Mouse (Mus musculus) erythroid progenitor cell, adult 5-6 weeks (primary cell): ENCODE measurements around the gene Cadps. TPM values are rescaled to one million over a fixed set of nuclear protein-coding genes. Genes with fewer than 3 reads are reported as not detected.

Experiments used
- ATAC-seq: replicated peaks from 2 replicates; pipeline ENCODE4 v1.8.0; 2016; ENCODE audit warnings: moderate number of reproducible peaks, mild to moderate bottlenecking, moderate TSS enrichment, inconsistent platforms; ENCODE audit not compliant: poor library complexity, low FRiP score, severe bottlenecking
- total RNA-seq, 2 experiments: library from RNA; stranded (forward) in 1 of 2; stranded (reverse) in 1 of 2; fragments of 150-400 nt in 1 of 2; fragments of 186-747, 209-891 nt in 1 of 2; gene quantifications; 2 replicates each; pipeline versions ENCODE4 v1.2.3 to v1.2.4; 2015 to 2017; ENCODE audit warnings: low replicate concordance in 2 of 2

Gene Cadps
- total RNA-seq (2015; ENCODE audit: low replicate concordance) = not detected in 2 replicates
- total RNA-seq (2017; ENCODE audit: low replicate concordance) = not detected in 2 replicates

DNA sequence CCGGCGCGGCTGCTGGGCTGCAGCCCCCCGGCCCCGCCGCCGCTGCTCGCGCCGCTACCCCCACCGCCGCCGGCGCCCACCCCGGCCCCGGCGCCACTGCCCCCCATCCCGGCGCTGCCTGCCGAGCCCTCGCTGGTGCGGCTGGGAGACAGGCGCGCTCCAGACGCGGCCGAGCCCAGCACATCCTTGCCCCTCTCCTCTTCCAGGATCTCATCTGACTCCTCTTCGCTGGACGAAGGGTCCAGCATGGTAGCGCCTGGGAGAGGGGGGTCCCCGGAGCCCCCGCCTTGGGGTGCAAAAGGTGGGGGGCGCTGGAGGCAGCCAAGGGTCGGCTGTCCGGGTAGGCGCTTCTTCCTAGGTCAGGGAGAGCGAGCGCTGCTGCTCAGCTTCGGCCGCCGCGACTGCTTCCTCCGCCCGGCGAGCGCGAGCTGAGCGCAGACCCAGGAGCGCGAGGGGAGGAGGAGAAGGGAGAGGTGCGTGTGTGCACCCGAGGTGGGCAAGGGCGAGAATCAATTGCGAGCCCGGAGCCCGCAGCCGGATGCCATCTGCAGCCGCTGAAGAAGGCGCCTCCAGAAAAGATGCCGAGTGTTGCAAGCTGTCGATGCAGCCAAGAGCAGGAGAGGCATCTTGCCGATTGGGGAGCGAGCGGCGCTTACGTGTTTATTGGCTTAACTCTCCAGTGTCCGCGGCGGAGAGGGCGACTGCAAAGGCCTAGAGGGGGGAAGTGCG, at the start of gene Cadps:
Cadps (minus strand) TSS at position 589 of the 729 bp plus-strand sequence.
- no peak for ATAC-seq

- no peak for ATAC-seq
These were observed 46.7 kb upstream of the Cadps start for GRCm38 (mm10) chr14:12869605-12870004.

GRCm38 (mm10) chr14:12865258-12865657, 42.4 kb upstream of the Cadps start:
- ATAC-seq = no peak

DNA sequence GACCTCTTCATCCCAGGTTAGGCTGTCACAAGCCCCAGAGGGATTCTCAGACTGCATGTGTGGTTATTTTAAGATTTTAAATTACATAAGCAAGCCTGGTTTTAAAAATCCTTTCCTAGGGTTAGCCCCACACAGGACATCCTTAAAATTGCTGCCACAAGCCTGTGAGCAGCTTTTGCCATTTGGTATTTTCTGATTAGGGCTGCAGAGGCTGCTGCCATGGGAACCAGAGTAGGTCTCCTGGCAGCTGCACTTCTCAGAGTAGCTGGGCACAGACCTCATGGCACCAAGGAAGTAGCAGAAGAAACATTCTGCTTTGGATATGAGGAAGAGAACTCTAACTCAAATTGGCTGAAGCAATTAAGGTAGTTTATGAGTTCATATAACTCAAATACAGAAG, 21.0 kb upstream of the Cadps start:
- no peak for ATAC-seq

DNA sequence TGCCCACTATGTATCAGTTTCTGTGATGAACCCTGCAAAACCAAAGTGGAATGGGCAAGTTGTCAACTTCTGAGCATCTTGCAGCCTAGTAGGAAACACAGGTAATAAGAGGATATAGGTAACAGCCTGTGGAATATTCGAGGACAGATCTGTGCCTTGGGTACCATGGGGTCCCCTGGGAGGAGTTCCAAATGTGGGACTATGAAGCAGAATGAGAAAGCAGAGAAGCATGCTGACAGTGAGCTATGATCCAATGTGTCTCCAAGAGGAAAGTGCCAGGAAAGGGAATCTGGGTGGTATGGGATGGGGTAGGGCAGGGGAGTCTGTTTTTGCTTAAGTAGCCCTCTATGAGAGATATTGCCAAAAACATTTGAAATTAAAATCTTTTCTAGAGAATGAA, 16.6 kb upstream of the Cadps start:
- ATAC-seq = no peak

GRCm38 (mm10) chr14:12838949-12839348, 16.1 kb upstream of the Cadps start:
- ATAC-seq = no peak

DNA sequence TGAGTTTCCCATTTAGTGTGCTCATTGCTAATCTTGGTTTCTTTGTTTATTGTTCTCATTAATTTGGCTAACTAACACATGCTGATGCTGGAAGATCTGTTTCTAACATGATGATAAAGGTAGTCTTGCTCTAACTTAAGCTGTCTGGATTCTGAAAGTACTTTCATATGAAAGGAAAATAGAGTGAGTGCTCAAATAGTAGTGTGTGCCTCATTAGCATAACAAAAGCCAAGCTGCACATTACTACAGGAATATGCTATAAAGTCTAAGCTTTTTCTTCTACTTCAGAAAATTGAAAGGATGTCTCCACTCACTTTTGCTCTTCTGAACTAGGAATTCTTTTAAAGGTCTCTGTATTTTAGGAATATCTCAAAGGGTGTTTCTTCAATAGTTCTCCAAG, 15.4 kb upstream of the Cadps start:
- ATAC-seq = no peak

- ATAC-seq = no peak
These were observed 15.0 kb upstream of the Cadps start for GRCm38 (mm10) chr14:12837902-12838301.

DNA sequence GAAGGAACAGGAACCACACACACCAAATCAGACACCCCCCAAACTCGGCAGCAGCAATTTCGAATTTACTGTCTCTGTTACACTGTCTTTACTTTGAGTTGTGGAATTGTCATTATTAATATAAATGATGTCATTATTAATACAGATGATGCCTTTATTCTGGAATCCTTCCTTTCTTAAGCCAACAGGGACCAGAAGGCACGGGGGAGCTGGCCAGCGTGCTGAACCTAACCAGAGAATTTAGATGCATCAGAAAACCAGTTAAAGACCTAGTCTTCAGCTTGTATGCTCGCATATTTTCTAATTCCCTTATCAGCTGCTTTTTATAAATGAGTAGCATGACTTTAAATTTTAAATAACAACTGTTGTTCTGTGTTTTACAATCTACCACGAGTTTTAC, 902 bp upstream of the Cadps start:
- ATAC-seq = no peak

DNA sequence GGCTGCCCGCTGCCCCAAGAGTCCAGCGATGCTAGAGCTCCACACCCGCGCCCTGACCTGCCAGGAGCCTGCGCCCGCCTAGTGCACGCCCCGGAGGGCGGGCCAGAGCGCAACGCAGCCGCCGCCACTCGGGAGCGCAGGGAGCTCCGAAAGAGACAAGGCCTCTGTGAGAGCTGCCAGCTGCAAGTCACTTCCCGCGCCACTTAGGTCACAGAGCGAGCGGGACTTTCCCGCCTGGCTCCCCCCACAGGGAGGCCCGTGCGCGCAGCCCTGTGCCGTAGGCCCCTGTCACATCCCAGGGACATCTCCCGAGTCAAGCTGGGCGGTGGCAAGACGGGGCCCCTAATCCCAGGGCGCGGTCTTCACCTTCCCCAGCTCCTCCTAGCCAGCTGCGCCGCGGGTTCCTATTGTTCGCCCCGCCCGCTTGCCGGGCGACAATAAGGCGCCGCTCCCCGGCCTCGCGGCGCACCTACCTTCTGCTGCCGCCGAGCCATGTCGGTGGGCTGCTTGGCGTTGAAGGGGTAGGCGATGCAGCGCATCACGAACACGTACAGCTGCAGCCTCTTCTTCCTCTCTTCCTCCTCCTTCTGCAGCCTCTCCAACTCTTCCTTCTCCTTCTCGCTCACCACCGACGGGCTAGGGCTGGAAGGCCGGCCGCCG, 918 bp downstream of the Cadps start:
- ATAC-seq = no peak

GRCm38 (mm10) chr14:12821156-12821813, 1.6 kb downstream of the Cadps start:
- no peak for ATAC-seq

- no peak for ATAC-seq
These were observed 2.7 kb downstream of the Cadps start for GRCm38 (mm10) chr14:12820149-12820548.

DNA sequence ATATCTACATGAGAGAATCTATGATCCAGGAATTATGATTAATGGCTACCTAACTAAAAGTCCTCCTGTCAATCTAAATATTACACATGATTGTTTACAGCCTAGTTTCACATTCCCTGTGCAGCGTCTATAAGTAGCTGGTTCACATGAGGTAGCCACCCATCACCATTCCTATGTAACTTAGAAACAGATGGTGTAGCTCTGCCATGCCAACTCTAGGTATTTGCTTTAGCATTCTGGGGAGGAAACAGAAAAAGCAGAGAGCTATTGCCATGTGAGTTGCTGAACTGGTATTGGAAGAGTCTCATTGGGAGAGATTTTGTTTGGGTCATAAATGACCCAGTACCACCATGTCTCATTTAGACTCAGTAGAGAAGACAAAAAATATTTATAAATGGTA, 4.4 kb downstream of the Cadps start:
- ATAC-seq = no peak

DNA sequence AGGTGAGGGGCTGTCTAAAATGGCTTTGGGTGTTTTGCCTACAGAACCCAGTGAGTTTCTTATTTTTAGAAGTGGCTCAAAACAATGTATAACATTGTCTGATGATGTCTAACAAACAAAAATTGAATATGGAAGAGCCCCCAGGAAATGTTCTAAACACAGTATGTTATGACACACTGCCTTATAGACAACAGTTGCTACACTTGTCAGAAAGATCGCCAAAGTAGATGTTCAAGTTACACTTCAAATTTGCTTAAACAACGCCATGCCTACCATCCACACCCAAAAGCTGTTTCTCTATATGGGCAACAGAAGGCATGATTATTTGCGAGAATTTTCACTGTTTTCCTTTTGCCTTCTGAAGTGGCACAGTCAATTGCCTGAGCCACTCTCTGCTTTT, 10.8 kb downstream of the Cadps start:
- no peak for ATAC-seq

DNA sequence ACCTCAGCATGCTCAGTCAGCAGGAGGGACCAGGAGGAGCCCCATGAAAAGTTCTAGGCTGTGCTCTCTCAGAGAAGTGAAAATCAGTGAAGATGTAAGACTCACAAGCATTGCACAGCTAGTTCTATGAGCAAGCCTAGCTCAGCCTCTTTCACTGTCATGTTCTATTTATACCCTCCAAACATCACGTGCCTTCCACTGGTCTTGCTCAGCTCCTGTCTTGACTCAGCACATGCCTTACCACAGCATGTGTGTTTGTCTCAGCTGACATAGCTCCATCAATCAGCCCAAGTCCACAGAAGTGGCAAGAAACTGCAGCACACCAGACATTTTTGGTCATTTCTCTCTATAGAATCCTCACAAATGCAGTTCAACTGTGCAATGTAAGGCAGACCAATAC, 19.9 kb downstream of the Cadps start:
- ATAC-seq = no peak

DNA sequence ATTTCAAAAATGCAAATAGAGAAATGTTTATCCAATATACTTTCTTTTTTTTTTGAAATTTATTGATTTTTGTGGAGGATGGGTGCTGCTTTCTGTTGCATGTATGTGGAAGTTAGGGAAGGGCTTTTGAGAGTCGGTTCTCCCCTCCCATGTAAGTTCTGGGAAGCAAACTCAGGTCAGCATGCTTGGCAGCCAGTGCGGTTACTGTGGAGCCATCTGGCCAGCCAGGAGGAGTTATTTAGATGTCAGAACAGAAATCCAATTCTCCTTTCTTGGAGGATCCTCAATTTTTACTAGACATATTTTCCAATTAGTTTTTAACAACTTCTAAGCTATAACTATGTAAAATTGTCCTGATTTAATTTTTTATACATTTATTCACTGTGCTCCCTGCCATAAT, 21.8 kb downstream of the Cadps start:
- ATAC-seq = no peak

DNA sequence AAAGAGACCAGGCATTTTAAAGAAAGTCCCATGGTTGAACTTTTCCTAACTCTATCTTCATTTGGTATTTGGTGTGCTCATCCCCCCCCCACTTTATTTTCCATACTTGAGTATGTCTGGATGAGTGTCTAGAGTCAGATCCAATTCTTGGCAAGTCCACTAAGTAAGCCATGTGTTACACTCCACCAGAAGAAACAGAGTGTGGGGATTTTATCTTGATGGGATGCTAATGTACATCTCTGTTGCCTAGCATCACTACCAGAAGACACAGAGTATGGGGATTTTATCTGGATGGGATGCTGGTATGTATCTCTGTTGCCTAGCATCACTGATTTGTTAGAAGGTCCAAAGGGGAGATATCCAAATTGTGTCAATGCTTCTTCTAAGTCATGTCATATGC, 24.0 kb downstream of the Cadps start:
- no peak for ATAC-seq

DNA sequence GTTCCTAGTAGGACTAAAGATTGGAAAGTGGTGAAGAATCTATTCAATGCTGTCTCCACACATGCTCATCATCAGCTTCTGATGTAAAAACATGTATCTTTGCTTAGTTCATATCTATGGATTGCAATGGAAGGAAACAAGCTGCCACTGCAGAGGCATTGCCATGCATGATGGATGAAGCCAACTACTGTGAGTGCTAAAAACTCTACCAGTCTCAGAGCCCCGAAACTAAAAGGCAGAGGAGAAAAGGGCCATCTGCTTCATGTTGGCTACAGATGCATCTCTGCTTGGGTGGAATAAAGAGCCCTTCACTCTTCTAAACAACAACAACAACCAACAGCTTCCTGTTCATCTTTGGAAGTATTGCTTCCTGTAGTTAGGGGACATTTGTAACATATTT, 38.6 kb downstream of the Cadps start:
- ATAC-seq = no peak

DNA sequence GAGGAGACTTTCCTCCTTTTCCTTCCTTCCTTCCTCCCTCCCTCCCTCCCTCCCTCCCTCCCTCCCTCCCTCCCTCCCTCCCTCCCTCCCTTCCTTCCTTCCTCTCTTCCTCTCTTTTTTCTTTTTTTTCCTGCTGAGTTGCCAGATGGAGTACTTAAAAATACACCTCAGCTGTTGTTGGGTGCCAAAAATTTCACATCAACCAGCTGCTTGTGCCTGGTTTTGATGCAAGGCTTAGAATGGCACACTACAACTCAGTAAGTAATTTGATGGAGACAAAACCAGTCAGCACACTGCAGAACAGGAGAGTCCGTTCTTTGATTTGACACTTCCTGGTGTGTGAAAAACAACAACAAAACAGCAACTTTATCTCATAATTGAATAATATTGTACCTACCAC, 42.9 kb downstream of the Cadps start:
- no peak for ATAC-seq

GRCm38 (mm10) chr14:12777990-12778389, 44.9 kb downstream of the Cadps start:
- no peak for ATAC-seq

GRCm38 (mm10) chr14:12768870-12769269, 54.0 kb downstream of the Cadps start:
- ATAC-seq = no peak
